Mouse (Mus musculus) inflammation-experienced regulatory T-cells, adult 16 weeks (primary cell): ENCODE results near the gene Olfr1015. TPM values are rescaled to one million over a fixed set of nuclear protein-coding genes. Genes with fewer than 3 reads are reported as not detected.

Source experiments
- polyA plus RNA-seq: library from polyadenylated mRNA; unstranded; fragments of 100-300 nt; shearing (Covaris generic); gene quantifications from one replicate; pipeline ENCODE4 v1.2.1, GENCODE M21; 2017

Olfr1015 gene
- not detected for polyA plus RNA-seq

DNA sequence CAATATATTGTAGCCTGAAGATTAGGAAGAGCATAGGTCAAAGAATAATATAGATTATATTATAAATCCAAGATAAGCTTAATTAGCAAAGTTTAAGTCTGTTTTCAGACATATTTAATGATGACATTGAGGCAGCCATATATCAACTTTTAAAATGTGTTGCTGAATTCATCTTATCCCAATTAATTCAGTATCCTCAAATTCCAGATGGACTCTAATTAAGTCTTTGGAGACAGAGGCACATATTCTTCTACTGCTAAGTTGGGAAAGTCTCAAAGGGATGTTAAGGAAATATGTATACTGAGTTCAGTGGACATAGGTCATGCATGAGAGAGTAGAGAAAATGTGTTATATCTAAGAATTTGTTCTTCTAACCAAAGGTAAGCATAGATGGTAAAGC is at the start of gene Olfr1015:
Olfr1015 (plus strand) TSS at position 301 of the 400 bp plus-strand sequence.

DNA sequence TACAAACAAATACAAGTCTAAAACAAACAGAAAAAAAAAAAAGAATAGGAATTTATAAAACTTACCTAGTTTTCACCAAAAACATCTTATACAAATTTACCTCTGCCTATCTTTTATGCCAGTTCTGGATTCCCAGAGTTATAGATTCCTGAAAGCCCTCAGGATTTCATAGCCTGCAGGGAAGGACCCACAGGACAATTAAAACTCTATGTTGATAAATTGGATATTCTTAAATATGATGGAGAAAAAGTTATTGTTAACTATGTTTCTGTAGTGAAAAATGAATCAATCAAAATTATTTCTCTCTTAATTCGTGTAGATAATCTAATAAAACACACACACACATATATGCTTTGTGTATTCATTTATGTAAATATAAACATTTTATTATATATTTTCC is 19.2 kb upstream of the Olfr1015 start, which contains the start of gene Olfr1012:
Olfr1012 (minus strand) TSS at position 101 of the 400 bp plus-strand sequence.

DNA sequence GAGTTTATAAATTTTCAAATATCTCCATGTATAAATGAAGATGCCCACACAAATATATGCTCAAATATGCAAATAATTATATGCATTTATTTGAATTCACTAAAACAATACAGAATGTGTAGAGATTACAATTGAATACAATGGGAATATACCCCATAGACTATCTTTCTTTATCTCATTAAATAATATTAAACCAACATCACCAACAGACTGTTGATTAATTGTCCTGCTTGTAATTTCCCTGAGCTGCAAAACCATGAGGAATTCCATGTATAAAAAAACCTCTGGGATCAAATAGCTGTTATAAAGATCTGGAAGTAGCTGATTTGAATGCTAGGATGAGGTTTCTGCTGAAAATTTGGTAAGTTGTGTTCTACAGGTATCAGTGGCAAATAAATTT is 15.0 kb upstream of the Olfr1015 start, which contains the start of gene Olfr1013:
Olfr1013 (plus strand) TSS at position 301 of the 400 bp plus-strand sequence.

DNA sequence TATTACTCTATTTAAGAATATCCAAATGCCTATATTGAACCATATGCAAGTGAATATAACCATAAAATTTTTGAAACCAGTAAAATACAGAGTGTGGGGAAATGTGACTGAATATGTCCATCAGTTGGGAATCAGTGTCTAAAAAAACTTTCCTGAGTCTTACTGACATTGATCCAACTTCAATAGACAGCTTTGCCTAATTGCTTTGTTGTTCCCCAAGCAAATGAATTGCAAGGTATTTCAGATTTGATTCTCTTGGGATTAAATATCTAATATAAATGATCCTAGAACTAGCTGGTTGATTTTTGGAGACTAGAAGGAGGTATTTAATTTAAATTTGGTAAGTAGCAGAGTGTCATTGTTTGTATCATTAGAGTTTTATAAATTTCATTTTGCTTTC is 9.4 kb upstream of the Olfr1015 start, which contains the start of gene Olfr1014:
Olfr1014 (plus strand) TSS at position 301 of the 400 bp plus-strand sequence.

DNA sequence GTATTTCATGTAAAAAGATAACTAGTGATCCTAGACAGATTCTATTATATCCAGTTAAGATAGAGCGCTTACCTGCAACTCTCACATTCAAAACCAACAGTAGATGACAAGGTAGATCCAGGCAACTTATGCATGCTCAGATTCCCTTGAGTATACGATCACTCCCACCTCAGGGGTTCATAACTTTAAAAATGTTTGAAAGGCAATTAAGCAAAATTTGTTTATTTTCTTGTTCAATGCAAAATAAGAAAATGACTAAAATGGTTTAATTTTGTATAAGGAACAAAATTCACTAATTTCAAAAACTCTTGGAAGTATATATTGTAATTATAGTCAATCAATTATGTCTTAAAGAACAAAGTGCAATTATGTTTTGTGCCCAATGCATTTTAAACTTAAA is 20.6 kb downstream of the Olfr1015 start, which contains the start of gene Olfr1016:
Olfr1016 (minus strand) TSS at position 101 of the 400 bp plus-strand sequence.

DNA sequence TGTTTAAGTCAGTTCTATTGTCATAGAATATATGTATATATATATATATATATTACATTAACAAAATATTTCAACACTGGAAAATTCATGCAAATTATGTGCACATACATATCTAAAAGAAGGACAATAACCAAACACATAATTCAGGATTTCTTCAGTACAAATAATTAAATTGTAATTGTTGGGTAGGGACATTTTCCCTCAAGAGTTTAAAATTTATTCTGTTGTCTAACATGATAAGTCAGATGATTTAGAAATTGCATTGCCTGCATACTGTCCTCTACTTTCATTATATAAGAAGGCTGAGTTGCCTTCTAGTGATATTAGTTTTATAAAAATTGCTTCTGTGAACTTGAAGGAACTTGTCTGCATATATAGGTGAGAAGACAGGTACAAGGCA is 36.4 kb downstream of the Olfr1015 start, which contains the start of gene Olfr1018:
Olfr1018 (plus strand) TSS at position 301 of the 400 bp plus-strand sequence.

Other genes starting within 250 kb of the Olfr1015 start
- not detected for gene Olfr996, start 202.8 kb upstream of the Olfr1015 start, polyA plus RNA-seq
- gene Olfr998, start 193.1 kb upstream of the Olfr1015 start, polyA plus RNA-seq = not detected
- gene Olfr1000, start 170.1 kb upstream of the Olfr1015 start, polyA plus RNA-seq = not detected
- not detected for gene Olfr1002, start 131.3 kb upstream of the Olfr1015 start, polyA plus RNA-seq
- gene Olfr154, start 117.6 kb upstream of the Olfr1015 start, polyA plus RNA-seq = not detected
- gene Olfr1006, start 103.2 kb upstream of the Olfr1015 start, polyA plus RNA-seq = not detected
- gene Olfr1008, start 92.6 kb upstream of the Olfr1015 start, polyA plus RNA-seq = not detected
- not detected for gene Olfr1009, start 66.6 kb upstream of the Olfr1015 start, polyA plus RNA-seq
- gene Olfr1012, start 19.3 kb upstream of the Olfr1015 start, polyA plus RNA-seq = not detected
- gene Olfr1013, start 14.9 kb upstream of the Olfr1015 start, polyA plus RNA-seq = not detected
- not detected for gene Olfr1014, start 9.3 kb upstream of the Olfr1015 start, polyA plus RNA-seq
- not detected for gene Olfr1016, start 20.5 kb downstream of the Olfr1015 start, polyA plus RNA-seq
- gene Olfr1018, start 36.5 kb downstream of the Olfr1015 start, polyA plus RNA-seq = not detected
- not detected for gene Olfr1019, start 63.5 kb downstream of the Olfr1015 start, polyA plus RNA-seq
- gene Olfr1020, start 65.0 kb downstream of the Olfr1015 start, polyA plus RNA-seq = not detected
- gene Olfr1022, start 86.6 kb downstream of the Olfr1015 start, polyA plus RNA-seq = not detected
- gene Olfr1023, start 103.6 kb downstream of the Olfr1015 start, polyA plus RNA-seq = not detected
- gene Olfr1024, start 123.0 kb downstream of the Olfr1015 start, polyA plus RNA-seq = not detected
- gene Olfr1025-ps1, start 133.2 kb downstream of the Olfr1015 start, polyA plus RNA-seq = not detected
- not detected for gene Olfr1026, start 139.5 kb downstream of the Olfr1015 start, polyA plus RNA-seq
- gene Olfr1028, start 168.4 kb downstream of the Olfr1015 start, polyA plus RNA-seq = not detected
- not detected for gene Olfr1029, start 191.9 kb downstream of the Olfr1015 start, polyA plus RNA-seq
- gene Olfr1030, start 197.3 kb downstream of the Olfr1015 start, polyA plus RNA-seq = not detected
- not detected for gene Olfr1031, start 208.3 kb downstream of the Olfr1015 start, polyA plus RNA-seq
- not detected for gene Olfr1032, start 223.5 kb downstream of the Olfr1015 start, polyA plus RNA-seq
- not detected for gene Olfr1033, start 238.6 kb downstream of the Olfr1015 start, polyA plus RNA-seq